Mouse (Mus musculus): Measurements from ENCODE around the gene Cacna2d2.

DNA sequence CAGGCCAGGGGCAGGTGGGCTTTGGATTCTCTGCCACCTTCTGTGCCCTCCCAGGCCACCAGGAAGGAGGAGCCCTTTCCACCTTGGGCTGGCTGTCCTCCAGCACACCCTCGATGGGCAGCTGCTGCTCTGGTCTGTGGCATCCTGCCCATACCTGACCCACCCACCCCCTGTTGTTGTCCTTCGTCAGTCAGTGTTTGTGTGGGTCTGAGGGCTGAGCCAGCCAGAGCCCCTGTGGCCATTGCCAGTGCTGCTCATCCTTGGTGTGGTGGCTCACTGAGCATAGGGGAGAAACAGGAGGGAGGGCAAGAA is 122.9 kb downstream of the Cacna2d2 start:
- no peak for TF ChIP-seq CTCF (IDR thresholded peaks at IDR 0.05; ENCODE audit: low read depth, low read length)
- no peak for TF ChIP-seq POLR2A (IDR thresholded peaks at IDR 0.05; ENCODE audit: extremely low read depth, insufficient read depth, low read length)
